Mouse (Mus musculus) hindbrain, postnatal 0 days (tissue): ENCODE results near the gene Gm4177. TPM values are rescaled to one million over a fixed set of nuclear protein-coding genes. Genes with fewer than 3 reads are reported as not detected.
"Not testable (repeated sequence)": the region's sequence is repeated elsewhere in the genome, so short reads cannot be mapped to it uniquely, and the experiment has no call there.

Experiments
- ATAC-seq: fragments of 200-750 bp; cut with Nextera tagmentation; 2 replicates; pipeline ENCODE4 v1.8.0; 2017; ENCODE audit warnings: mild to moderate bottlenecking, moderate TSS enrichment, moderate library complexity
- DNase-seq: peaks from one replicate; pipeline ENCODE4 v3.0.0-alpha.2; 2015; ENCODE audit warnings: low spot score
- H3K27ac ChIP-seq: fragments of 300-500 bp; sonication (generic); 2 replicates; pipeline ENCODE4 v1.5.1; 2014; ENCODE audit warnings: mild to moderate bottlenecking
- H3K27me3 ChIP-seq: fragments of 300-500 bp; sonication (generic); 2 replicates; pipeline ENCODE4 v1.6.1; 2014; ENCODE audit warnings: low read length, mixed read lengths; ENCODE audit not compliant: insufficient read depth
- H3K36me3 ChIP-seq: fragments of 300-500 bp; sonication (generic); 2 replicates; pipeline ENCODE4 v1.6.1; 2014; ENCODE audit warnings: low read length, mixed read lengths; ENCODE audit not compliant: insufficient read depth
- H3K4me1 ChIP-seq: fragments of 300-500 bp; sonication (generic); 2 replicates; pipeline ENCODE4 v1.6.1; 2014; ENCODE audit warnings: antibody characterized with exemption, low read length, mixed read lengths; ENCODE audit not compliant: insufficient read depth
- H3K4me2 ChIP-seq: fragments of 300-500 bp; sonication (generic); 2 replicates; pipeline ENCODE4 v1.6.1; 2014; ENCODE audit warnings: low read depth, mild to moderate bottlenecking, low read length, moderate library complexity, mixed read lengths
- H3K4me3 ChIP-seq: fragments of 300-500 bp; sonication (generic); 2 replicates; pipeline ENCODE4 v1.5.1; 2014; ENCODE audit warnings: low read length
- H3K9ac ChIP-seq: fragments of 300-500 bp; sonication (generic); replicated peaks from 2 replicates; pipeline ENCODE4 v1.6.1; 2014; ENCODE audit warnings: mild to moderate bottlenecking, low read length, moderate library complexity, mixed read lengths
- H3K9me3 ChIP-seq: fragments of 300-500 bp; sonication (generic); 2 replicates; pipeline ENCODE4 v1.6.1; 2016; ENCODE audit warnings: low read length, mixed read lengths
- WGBS: fragments of 180-500 bp; shearing (Covaris S2); extraction: QIAGEN DNeasy Blood & Tissue Kit; methylation state at CpG from one replicate; pipeline ENCODE4 v1.1.7; 2014; 5-methylcytosine and 5-hydroxymethylcytosine counted together
- polyA plus RNA-seq: library from polyadenylated mRNA; unstranded; fragments of >200 nt; fragmentation: Nextera tagmentation; extraction: Ambion mirVana; gene quantifications from 2 replicates; pipeline ENCODE4 v1.2.1, GENCODE M21; 2015
- total RNA-seq: library from RNA; depleted of rRNA; stranded (reverse); fragments of >200 nt; gene quantifications from 2 replicates; pipeline ENCODE4 v1.2.3, GENCODE M21; 2014; rRNA removed

Gene Gm4177
- total RNA-seq (not detected in 2 replicates), polyA plus RNA-seq (not detected in 2 replicates)

GRCm38 (mm10) chr7:21796628-21797027 lies at the start of gene Gm4177:
TSS of gene Gm4177 (minus strand) at chr7:21796728.
- WGBS: no CpG with 5 or more reads among the region's 3 CpGs
- not testable (repeated sequence) for H3K9ac ChIP-seq, DNase-seq, H3K27ac ChIP-seq, H3K36me3 ChIP-seq, H3K4me3 ChIP-seq, H3K27me3 ChIP-seq, ATAC-seq, H3K4me2 ChIP-seq, H3K9me3 ChIP-seq, H3K4me1 ChIP-seq

GRCm38 (mm10) chr7:21844167-21844566 lies 47.6 kb upstream of the Gm4177 start, which contains the start of gene Gm5725:
TSS of gene Gm5725 (minus strand) at chr7:21844267.
- not testable (repeated sequence) for H3K27me3 ChIP-seq, DNase-seq, H3K4me2 ChIP-seq, H3K36me3 ChIP-seq, H3K4me1 ChIP-seq, H3K9me3 ChIP-seq, H3K27ac ChIP-seq, H3K9ac ChIP-seq, H3K4me3 ChIP-seq, ATAC-seq
- WGBS: no CpG with 5 or more reads among the region's 1 CpGs

GRCm38 (mm10) chr7:21832051-21832450 lies 35.5 kb upstream of the Gm4177 start, which contains the start of gene Vmn1r135:
TSS of gene Vmn1r135 (plus strand) at chr7:21832351.
- ATAC-seq, H3K4me1 ChIP-seq, H3K27ac ChIP-seq, H3K27me3 ChIP-seq, H3K4me2 ChIP-seq, H3K9ac ChIP-seq, H3K4me3 ChIP-seq, H3K9me3 ChIP-seq, DNase-seq, H3K36me3 ChIP-seq: not testable (repeated sequence)
- no CpG with 5 or more reads among the region's 1 CpGs for WGBS

- H3K4me1 ChIP-seq: not testable (repeated sequence)
Measured at GRCm38 (mm10) chr7:21761375-21761774, 35.2 kb downstream of the Gm4177 start, which contains the start of gene Gm4175. TSS of gene Gm4175 (minus strand) at chr7:21761475.

More at GRCm38 (mm10) chr7:21761375-21761774, 35.2 kb downstream of the Gm4177 start, which contains the start of gene Gm4175:
- ATAC-seq, H3K9me3 ChIP-seq, DNase-seq, H3K36me3 ChIP-seq, H3K4me2 ChIP-seq, H3K27me3 ChIP-seq, H3K9ac ChIP-seq, H3K4me3 ChIP-seq, H3K27ac ChIP-seq: not testable (repeated sequence)
- no CpG with 5 or more reads among the region's 5 CpGs for WGBS

Other genes with a start within 250 kb of the Gm4177 start
- not detected in 2 replicates for gene Vmn1r132, start 182.6 kb downstream of the Gm4177 start, total RNA-seq
- gene Vmn1r132, start 182.6 kb downstream of the Gm4177 start, polyA plus RNA-seq: not detected in 2 replicates
- gene Gm4175, start 35.3 kb downstream of the Gm4177 start, total RNA-seq: not detected in 2 replicates
- gene Gm4175, start 35.3 kb downstream of the Gm4177 start, polyA plus RNA-seq: not detected in 2 replicates
- not detected in 2 replicates for gene Vmn1r135, start 35.6 kb upstream of the Gm4177 start, total RNA-seq
- gene Vmn1r135, start 35.6 kb upstream of the Gm4177 start, polyA plus RNA-seq: not detected in 2 replicates
- not detected in 2 replicates for gene Gm5725, start 47.5 kb upstream of the Gm4177 start, total RNA-seq
- gene Gm5725, start 47.5 kb upstream of the Gm4177 start, polyA plus RNA-seq: not detected in 2 replicates
- not detected in 2 replicates for gene Gm5891, start 124.6 kb upstream of the Gm4177 start, total RNA-seq
- not detected in 2 replicates for gene Gm5891, start 124.6 kb upstream of the Gm4177 start, polyA plus RNA-seq
- gene Vmn1r137, start 197.9 kb upstream of the Gm4177 start, total RNA-seq: not detected in 2 replicates
- gene Vmn1r137, start 197.9 kb upstream of the Gm4177 start, polyA plus RNA-seq: not detected in 2 replicates
- not detected in 2 replicates for gene Vmn1r138, start 232.2 kb upstream of the Gm4177 start, total RNA-seq
- not detected in 2 replicates for gene Vmn1r138, start 232.2 kb upstream of the Gm4177 start, polyA plus RNA-seq